Mouse (Mus musculus) spleen, postnatal 10 days (tissue): ENCODE measurements around the gene Cntnap5b.
"Not testable (repeated sequence)": the region's sequence is repeated elsewhere in the genome, so short reads cannot be mapped to it uniquely, and the experiment has no call there.

Experiments
- DNase-seq, 2 experiments: peaks; one replicate each; pipeline ENCODE4 v3.0.0; 2021 to 2022; ENCODE audit warnings: low spot score in 2 of 2

Gene Cntnap5b

DNA sequence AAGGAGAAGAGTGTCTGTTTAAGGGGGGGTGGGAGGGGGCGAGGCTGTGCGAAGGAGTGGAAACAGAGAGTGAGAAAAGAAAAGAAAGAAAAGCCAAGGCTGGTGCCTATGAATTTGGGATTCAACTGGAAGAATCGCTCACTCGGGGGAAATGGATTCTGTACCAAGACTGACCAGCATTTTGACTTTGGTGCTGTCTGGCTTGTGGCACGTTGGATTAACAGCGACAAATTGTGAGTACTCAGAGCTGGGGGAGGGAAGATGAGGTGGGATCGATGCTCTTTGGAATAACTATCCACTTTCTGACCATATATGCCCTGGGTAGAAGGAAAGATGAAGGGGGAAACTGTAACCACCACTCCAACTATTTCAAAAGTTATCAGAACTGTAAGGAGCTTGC lies at the start of gene Cntnap5b:
Gene Cntnap5b, plus strand, starts transcription at position 152 of the 400 bp plus-strand sequence.
- no peak for DNase-seq

DNA sequence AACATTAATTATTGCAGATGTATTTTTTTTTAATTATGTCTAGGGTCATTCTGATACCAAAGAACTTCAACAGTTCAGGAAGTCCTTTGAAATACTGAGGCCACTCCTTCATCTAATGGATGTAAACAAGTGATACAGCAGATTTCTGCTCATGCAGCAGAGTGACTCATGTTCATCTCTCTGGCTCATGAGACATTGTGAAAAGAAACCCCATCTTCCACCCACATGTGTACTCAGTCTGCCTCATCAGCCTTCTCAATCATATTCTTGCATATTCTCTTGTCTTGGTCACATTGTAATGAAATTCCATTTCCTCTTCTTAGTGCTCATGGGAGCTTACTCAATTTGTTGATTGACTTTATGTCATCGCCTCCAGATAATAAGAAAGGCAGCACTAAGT lies 12.6 kb upstream of the Cntnap5b start:
- no peak for DNase-seq

GRCm38 (mm10) chr1:99772183-99772582 lies 382 bp upstream of the Cntnap5b start:
- peak in 1 of 2 experiments; percentile 27 for DNase-seq

DNA sequence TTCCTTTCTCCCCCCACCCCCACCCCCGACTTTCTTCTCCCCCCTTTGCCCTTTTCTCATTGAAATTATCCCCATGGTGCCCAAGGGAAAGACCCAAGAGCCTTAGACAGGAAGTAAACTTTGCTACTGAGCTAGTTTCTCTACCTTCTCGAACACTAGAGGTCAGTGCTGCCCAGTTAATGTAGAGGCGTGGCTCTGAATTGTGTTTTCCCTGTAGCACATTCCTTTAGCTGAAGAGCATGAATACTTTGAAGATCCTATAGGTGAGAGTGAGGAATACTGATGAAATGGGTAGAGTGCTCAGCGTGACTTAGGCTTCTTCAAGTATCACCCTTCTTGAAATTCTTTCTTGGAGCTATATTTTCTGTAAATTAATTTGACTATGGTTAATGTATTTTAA lies 1.6 kb downstream of the Cntnap5b start:
- DNase-seq: no peak

GRCm38 (mm10) chr1:99813334-99814110 lies 41.0 kb downstream of the Cntnap5b start:
- DNase-seq: no peak

GRCm38 (mm10) chr1:99872344-99872743 lies 99.8 kb downstream of the Cntnap5b start:
- DNase-seq: no peak

- DNase-seq: no peak
Observed at GRCm38 (mm10) chr1:99907774-99908173, 135.2 kb downstream of the Cntnap5b start.

- DNase-seq: no peak
Observed at GRCm38 (mm10) chr1:99943515-99943914, 170.9 kb downstream of the Cntnap5b start.

DNA sequence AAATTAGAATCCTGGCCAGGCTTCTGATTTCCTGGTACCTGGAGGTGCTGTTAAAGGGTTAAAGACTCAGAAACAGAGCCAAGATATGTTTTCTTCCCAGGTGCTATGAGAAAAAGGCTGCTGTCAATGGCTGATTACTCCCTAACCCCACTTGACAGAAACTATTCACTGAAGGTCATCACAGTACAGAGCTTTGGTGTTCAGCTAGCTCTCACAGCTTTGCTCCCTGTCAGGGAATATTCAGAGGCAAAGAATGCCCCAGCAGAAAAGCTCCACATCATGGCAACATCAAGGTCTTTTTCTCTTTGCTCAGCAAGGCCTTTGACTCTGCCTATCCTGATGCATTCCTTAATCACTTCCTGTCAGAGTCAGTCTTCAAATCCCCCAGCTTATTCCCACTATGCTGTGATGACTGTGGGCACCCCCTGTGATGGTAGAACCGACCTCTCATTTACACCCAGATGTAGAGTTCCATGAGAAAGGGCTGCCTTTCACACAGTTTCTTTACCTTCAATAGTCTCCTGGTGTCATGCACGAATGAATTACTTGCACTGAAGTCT lies 186.9 kb downstream of the Cntnap5b start:
- DNase-seq: no peak

- DNase-seq: no peak
Observed at GRCm38 (mm10) chr1:99967300-99968089, 194.9 kb downstream of the Cntnap5b start.

GRCm38 (mm10) chr1:99970184-99971086 lies 197.9 kb downstream of the Cntnap5b start:
- DNase-seq: no peak

GRCm38 (mm10) chr1:100001226-100001625 lies 228.7 kb downstream of the Cntnap5b start:
- not testable (repeated sequence) for DNase-seq

DNA sequence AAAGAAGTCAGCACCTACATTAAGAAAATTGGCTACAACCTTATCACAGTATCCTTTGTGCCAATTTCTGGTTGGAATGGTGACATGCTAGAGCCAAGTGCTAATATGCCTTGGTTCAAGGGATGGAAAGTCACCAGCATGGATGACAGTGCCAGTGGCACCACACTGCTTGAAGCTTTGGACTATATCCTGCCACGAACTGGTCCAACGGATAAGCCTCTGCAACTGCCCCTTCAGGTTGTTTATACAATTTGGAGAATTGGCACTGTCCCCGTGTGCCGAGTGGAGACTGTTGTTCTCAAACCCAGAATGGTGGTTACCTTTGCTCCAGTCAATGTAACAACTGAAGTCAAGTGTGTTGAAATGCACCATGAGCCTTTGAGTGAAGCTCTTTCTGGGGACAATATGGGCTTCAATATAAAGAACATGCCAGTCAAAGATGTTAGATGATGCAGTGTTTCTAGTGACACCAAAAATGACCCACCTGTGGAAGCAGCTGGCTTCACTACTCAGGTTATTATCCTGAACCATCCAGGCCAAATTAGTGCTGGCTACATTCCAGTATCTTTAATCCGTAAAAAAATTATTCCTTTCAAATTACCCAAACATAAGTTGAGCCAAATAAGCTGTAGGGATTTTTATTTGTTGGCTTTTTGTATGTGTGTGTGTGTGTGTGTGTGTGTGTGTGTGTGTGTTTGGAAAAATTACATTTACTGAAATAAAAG lies 233.6 kb downstream of the Cntnap5b start:
- no peak for DNase-seq

GRCm38 (mm10) chr1:100041808-100042207 lies 269.2 kb downstream of the Cntnap5b start:
- no peak for DNase-seq

GRCm38 (mm10) chr1:100079812-100080211 lies 307.2 kb downstream of the Cntnap5b start:
- DNase-seq: no peak

GRCm38 (mm10) chr1:100100516-100100915 lies 328.0 kb downstream of the Cntnap5b start:
- no peak for DNase-seq

- no peak for DNase-seq
Observed at GRCm38 (mm10) chr1:100101017-100101416, 328.5 kb downstream of the Cntnap5b start.

DNA sequence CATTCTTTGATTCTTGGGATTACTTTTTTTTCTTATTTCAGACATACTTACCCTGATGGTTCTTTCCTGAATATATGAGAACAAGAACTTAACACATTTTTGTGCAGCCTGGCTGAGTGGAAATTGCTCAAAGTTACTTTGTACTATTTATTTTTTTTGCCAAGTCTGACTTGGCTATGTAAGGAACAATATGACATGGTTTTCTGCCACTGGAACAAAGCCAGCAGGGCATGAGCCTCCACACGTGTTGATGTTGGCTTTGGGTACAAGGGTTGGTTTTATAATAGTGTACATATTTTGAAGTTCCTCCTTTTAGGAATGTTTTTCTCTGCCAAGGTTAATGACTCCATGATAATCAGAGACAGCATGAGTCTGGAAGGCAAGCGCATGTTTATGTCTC lies 331.8 kb downstream of the Cntnap5b start:
- DNase-seq: no peak

DNA sequence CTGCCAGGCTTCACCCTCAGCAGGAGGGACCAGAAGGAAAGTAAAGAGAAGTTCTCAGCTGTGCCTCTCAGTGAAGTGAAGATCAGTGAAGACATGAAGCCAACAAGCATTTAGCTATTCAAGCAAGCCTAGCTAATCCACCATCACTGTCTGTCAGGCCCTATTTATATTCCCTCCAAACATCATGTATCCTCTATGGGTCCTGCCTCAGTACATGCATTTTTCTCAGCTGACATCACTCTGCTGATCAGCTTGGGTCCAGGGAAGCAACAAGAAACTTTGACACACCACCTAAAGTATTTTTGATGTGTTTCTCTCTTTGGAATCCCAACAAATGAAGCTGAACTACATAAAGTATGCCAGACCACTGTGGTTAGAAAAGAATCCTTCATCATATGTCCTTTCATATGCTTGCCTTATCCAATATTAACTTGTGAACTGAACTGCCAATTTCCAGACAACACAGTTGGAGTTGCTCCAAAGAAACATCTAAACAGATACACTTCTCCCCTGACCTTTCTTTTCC lies 349.9 kb downstream of the Cntnap5b start:
- DNase-seq: no peak

DNA sequence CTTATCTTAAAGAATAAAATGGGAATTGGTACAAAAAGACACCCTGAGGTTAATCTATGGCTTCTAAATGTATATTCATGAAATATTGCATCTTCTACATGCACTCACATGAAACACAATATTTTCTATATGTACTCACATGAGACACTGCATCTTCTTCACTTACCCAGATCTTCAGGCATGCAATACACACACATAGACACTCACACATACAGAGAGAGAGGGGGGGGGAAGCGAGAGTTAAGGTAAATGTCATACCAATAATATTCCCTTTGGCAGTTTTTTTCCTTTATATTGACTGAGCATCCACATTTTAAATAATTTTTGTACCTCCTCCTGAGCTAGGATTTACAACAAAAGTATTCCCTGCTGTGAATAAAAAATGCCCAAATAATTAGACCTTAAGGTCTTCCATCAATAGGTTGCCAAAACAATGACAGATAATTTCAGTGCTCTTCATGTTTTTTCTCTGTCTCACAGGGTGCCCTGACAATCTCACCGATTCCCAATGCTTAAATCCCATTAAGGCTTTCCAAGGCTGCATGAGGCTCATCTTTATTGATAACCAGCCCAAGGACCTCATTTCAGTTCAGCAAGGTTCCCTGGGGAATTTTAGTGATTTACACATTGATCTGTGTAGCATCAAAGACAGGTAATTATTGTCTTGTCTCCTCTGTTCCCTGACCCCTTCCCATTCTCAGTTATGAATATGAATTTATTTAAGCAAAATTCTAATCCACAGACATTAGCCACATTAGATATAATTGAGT lies 391.2 kb downstream of the Cntnap5b start:
- no peak for DNase-seq
